Mouse (Mus musculus): ENCODE results near the gene Glt8d1.

The Glt8d1 gene

DNA sequence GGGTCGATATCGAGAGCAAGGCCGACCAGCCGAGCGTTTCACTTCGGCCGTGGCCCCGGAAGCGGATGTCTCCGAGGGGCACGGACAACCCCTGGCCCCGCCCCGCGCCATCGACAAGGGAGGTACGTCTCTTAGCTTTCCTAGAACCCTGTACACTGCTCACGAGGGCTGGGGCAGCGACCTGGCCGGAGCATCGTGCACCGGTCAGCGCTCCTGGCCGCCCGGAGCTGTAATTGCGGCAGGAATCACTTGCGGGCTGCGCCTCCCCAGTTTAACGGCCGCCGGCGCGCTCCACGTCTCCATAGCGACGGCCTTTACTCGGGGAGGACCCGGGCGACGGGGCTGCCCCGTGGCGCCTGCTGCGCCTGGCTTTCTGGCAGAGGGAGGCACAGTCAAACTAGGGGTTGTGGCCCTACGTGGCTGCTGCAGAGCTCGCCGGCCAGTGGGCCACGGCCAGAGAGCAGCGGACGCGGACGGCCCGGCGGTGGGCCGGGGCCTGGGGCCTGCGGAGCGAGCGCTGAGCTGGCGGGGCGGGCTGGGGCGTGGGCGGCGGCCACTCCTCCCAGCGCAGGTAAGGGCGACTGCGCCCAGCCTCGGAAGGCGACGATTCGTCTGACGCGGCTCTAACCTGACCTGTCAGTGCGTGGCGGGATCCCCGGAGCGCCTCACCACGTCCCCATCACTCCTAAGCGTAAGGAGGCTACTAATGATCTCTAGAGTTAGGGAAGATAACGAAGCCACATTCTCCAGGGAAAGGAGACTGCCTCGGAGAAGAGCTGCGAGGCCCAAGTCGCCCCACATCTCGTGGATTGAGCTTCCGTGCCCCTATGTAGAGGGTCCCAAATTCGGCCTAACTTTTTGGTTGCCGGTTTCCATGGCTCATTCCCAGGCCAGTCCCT is at the start of gene Glt8d1, which contains the start of gene Spcs1:
Glt8d1 (plus strand) TSS at position 94 of the 899 bp plus-strand sequence.
Spcs1 (minus strand) TSS at position 366 of the 899 bp plus-strand sequence.
- peak; percentile 88 for DNase-seq

DNA sequence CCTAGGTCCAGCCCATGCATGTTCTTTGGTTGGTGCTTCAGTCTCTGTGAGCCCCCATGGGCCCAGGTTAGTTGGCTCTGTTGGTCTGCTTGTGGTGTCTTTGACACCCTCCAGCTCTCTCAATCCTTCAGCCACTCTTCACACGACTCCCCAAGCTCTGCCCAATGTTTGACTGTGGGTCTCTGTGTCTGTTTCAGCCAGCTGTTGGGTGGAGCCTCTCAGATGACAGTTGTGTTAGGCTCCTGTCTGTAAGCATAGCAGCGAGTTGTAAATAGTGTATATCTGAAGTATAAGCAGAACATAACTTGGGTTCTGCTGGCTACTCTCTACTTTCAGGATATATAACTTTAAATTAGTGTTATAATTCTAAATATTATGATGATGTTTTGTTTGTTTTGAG is 42.7 kb upstream of the Glt8d1 start:
- DNase-seq: no peak

DNA sequence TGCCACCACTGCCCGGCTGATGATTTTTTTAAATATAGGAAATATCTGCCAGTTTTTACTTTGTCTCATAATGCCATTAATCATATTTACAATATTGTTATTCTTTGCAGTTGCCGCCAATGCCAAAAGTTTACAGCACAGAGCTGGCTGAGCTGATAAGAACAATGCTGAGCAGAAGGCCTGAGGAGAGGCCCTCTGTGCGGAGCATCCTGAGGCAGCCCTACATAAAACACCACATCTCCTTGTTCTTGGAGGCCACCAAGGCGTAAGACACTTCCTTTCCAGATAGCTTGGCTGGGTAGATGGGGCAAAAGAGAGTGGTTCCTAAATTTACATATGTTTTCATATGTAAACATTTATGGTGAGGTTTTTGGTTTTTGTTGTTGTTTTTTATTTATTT is 42.2 kb upstream of the Glt8d1 start:
- DNase-seq: no peak

DNA sequence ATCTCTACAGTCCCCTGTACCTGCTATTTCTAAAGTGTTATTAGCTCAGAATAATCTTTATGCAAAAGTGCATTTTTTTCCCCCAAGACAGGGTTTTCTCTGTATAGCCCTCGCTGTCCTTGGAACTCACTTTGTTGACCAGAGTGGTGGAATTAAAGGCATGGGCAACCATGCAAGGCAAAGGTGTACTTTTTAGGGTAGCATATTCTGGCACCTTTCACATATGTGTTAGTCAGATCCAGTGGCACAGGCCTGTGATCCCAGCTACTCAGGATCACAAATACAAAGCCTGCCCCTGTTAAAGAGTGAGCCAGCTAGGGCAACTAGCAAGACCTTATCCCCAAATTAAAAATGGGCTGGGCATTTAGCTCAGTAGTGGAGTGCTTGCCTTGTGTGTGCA is 40.8 kb upstream of the Glt8d1 start:
- no peak for DNase-seq

DNA sequence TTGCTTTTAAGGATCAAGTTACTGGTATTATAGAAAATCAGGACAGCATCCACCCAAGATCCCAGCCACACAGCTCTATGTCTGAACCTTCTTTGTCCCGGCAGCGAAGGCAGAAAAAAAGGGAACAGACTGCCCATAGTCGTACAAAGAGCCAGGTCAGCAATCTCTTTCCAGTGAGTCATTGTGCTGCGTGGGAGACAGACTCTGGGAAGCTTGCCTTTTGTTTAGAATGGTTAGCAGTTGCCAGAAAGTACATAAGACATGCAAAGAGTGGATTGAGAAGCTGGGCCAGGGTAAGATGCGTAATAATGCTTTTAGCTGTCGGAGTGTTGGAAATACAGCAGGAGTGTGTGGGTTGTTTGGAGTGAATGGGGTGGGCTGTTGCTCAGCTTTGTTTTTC is 27.0 kb upstream of the Glt8d1 start:
- DNase-seq: no peak

DNA sequence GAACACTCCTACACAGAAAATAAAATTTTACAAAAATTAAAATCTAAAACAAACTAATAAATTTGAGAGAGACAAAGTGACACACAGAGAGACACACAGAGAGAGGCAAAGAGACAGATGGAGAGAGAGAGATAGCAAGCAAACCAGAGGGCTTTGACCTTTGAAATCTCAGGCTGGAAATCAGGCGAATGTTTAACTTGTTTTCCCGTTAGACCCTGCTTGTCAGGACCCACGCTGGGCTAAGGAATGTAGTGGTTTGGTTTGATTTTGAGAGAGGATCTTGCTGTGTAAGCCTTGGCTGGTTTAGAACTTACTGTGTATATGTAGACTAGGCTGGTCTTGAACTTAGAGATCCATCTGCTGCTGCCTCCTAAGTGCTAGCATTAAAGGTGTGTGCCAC is 25.0 kb upstream of the Glt8d1 start:
- DNase-seq: no peak

DNA sequence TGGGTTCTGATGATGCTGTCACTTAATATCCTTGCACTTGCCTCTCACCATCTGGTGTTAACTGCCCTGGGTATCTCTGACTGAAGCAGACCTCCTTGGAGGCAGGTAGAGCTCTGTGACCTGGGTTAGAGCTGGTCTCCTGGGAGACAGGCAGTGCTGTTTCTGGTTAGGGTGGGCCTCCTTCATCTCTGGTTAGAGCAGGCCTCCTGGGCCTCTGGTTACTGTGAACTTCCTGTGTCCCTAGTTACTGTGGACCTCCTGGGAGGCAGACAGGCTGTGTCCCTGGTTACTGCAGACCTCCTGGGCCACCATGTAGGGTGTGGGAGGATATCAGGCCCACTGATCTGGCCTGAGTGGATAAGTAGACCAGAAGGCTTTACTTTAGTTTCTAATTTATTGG is 4.8 kb upstream of the Glt8d1 start:
- DNase-seq: no peak

DNA sequence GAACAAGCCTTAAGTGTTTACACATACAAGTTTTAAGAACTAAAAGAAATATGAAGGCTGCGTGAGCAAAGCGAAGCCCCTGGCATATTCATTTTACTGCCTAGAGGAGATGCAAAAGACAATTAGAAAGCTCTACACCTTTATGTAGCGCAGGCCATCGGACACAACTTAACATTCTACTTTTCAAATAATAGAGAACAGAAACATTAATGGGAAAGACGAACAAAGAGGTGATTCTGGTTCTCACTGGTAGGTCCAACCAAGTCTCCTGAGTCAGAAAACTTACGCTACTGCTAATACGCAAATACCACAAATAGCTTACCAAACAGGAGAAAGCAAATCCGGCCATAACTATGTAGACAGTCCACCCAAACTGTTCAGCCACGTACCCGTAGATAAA is 844 bp upstream of the Glt8d1 start:
- no peak for DNase-seq

DNA sequence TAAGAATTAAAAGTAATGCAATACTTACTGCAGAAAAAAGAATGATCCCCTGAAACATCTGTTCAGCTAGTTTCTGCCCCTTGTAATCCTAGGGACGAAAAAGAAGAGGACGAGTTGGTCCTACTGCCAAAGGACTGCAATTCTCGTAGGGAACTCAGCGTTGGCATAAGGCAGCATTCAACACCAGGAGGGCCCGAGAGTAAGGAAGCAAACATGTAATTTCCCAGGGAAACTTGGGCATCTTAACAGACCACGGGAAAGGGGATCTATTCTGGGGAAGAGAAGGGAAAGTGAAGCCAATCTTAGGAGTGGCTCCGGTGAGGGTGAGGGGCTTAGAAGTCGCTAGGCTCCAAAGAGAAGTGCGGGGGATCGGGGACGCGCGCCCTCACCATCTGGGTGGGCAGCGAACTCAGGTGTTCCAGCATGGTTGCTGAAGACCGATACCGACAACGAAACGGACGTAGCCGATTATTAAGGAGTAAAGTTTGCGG is 339 bp upstream of the Glt8d1 start:
- DNase-seq: peak; percentile 17

DNA sequence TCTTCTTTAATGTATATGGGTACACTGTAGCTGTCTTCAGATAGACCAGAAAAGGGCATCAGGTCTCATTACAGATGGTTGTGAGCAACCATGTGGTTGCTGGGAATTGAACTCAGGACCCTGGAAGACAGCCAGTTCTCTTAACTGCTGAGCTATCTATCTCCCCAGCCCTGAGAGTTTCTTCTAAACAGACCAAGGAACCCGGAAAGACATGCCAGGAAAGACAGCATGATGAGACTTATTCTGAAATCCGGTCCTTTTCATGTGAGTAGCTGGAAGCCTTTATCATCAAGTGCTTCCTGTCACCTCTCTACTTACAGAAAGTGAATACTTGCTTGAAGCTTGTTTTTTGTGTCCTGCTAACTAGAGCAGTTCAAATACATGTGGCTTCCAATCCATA is 3.3 kb downstream of the Glt8d1 start:
- no peak for DNase-seq

DNA sequence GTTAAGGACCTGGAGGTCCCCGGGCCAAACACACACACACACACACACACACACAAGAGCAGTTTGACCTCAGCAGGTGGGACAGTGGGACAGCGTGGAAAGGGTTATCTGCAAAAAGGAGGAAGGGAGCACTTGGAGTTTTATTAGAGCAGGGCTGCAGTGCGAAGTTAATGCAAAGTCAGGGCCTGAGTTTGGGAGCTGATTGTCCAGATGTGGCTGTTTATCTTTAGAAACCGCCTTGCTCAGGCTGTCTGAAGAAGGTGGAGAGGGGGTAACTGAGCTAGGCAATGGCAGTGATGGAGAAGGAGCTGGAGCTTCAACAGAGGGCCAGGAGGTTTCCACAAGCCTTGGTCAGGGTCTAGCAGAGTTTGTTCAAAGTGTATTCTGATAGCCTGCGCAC is 5.6 kb downstream of the Glt8d1 start:
- DNase-seq: peak; percentile 27

DNA sequence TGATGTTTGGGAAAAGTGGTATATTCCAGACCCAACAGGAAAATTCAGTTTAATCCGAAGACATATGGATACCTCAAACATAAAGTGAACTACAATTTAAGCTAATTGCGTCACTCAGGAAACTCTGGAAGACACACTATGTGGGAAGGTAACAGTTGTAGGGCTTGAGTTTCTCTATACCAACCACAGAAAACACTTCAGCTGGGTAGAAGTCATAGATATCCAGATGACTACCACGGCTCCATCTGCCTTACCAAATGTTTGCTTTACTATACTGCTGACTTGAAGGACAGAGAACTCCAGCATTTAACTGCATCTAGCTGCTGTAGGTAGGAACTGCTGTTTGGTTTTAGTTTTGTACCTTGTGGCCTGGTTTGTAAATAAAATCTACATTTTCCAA is 10.4 kb downstream of the Glt8d1 start:
- no peak for DNase-seq

DNA sequence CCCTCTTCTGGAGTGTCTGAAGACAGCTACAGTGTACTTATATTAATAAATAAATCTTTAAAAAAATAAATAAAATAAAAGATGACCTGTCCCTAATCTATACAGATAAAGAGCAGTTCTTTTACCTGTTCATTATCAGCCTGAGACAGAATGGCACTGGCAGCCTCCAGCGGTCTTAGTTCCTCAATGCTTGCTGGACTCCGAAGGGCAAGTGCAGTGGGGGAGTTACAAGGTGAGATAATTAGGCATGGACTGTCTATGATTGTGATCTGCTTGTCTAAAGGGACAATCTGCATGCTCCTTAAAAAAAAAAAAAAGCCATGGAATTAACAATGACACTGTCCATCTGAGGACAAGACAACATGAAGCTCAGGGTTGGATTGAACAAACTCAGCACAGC is 12.7 kb downstream of the Glt8d1 start:
- DNase-seq: no peak

DNA sequence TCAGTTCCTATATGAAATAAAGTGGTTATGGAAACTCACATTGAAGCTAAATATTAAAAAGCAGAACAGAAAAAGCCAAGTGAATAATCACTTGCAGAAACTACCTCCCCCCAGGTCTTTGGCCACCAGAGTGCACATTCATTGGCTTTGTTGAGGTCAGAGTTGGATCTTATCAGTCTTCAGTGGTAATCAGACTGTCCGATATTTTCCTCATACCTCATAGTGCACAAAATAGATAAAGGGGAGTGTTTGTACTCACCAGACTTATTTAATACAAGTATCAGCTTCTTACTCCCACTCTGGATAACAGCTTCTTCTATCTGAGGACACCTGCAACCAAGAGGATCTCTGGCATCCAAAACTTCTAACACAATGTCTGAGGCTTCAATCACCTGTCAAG is 14.9 kb downstream of the Glt8d1 start:
- no peak for DNase-seq

DNA sequence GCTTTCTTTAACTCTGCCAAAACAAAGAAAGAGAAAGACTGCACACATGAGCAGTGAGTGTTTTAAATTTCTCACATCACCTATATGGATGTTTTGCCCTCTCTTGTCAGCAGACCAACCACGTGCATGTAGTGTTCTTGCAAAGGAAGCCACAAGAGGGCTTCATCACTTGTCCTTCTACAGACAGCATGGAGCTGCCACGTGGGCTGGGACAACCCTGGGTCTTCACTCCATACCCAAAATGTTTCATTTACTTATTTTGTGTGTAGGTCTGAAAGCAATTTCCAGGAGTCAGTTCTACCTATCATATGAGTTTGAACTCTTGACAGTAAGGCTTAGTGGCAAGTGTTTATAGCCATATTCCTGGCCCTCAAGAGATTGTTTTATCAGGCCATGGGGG is 16.7 kb downstream of the Glt8d1 start:
- peak; percentile 27 for DNase-seq

DNA sequence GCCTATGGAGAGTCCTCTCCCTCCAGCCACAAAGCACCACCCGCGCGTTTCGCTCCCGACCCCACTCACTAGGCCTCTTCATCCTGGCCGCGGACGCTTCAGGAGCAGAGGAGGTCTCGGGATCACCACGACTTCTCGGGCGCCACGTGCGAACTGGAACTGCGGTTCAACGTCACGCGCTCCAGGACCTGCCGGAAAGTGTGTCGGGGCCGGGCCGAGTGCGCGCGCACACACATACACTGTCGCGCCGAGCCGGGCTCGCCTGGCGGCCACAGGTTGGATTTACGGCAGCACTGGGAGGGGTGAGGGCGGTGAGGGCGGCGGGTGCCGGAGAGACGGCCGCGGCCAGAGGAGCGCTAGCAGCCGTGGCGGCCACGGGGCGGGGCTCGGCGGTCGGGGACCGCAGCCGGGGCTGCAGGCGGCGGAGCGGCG is 17.7 kb downstream of the Glt8d1 start, which contains the start of the genes Pbrm1 and Gnl3:
Pbrm1 (plus strand) TSS at position 279 of the 432 bp plus-strand sequence.
Gnl3 (minus strand) TSS at position 293 of the 432 bp plus-strand sequence.
- peak; percentile 98 for DNase-seq

DNA sequence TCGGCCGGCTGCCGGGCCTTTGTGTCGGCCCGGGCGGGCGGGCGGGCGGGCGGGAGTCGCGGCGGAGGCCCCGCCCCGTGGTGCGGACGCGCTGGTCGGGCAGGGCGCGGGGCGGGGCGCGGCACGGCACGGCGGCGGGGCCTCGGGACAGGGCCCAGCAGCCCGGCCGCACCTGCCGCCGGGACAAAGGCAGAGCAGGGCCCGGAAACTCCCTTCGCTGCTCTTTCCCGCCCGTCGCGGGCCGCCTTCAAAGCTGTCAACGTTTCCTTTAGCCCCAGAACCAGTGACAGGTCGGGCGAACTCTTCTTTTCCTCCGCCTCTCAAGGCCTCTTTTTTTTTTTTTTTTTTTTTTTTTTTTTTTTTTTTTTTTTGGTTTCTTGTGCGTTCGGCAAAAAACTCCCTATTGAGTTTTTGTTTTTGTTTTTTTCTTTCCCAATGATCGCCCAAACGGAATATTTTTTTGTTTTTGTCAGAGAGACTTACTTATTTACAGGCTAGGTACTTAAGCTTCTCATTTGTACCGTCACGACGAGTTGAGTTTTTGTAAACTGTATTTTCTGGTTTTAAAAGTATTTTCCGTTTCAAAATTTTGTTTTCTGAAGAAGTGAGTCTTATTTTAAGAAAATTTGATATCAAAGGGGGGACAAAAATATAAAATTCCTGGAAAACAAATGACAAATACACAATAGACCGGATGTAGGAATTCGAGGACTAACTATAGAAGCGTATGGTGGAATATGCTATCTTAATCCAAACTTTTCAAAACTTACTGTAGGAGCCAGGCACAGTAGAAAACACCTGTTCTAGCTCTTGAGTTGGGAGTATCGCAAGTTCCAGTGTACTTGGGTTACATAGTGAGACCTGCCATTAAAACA is 18.4 kb downstream of the Glt8d1 start:
- peak; percentile 93 for DNase-seq

DNA sequence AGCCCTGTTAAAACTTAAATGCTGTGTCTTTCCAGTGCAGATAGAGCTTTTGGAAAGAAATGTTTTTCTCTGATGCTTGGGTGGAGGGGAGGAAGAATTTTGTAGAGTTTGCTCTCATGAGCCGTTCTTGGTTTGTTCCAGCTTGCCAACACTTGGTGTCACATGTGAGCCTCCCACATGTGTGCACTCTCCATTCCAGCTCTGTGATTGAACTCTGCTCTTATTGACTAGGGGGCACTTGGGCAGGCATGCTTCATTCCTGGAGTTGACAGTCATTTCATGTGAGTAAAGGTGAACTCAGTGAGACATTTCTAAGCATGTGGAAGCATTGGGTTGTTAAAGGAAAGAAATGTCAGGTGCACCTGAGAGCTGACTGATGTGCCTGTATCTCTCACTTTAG is 21.4 kb downstream of the Glt8d1 start:
- DNase-seq: no peak

DNA sequence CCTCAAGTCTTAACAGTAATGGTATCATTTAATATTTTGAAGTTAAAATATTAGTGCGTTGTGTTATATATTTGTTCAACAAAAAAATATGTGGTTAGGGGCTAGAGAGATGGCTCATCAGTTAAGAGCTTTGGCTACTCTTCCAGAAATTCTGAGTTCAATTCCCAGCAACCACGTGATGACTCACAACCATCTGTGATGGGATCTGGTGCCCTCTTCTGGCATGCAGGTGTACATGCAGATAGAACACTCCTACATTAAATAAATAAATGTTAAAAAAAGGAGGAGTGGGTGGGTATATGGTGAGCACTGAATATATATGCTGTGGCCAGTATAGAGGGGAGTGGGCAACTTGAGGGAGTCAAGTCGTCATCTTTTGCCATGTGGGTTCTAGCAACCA is 24.6 kb downstream of the Glt8d1 start:
- peak; percentile 43 for DNase-seq

DNA sequence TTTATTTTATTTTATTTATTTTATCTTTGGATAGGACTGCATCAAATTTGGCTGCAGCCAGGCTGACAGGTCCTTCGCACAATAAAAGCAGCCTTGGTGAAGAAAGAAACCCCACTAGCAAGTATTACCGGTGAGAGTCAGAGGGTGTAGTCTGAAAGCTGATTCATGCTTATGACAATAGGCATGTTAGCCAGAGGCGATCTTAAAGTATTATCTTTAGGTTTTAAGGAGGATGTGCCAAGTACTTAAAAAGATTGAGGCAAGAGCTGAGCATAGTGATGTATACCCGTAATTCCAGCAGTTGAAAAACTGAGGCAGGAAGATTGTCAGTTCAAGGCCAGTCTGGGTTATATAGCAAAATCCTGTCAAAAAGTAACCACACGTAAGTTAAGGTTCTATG is 44.1 kb downstream of the Glt8d1 start:
- no peak for DNase-seq

DNA sequence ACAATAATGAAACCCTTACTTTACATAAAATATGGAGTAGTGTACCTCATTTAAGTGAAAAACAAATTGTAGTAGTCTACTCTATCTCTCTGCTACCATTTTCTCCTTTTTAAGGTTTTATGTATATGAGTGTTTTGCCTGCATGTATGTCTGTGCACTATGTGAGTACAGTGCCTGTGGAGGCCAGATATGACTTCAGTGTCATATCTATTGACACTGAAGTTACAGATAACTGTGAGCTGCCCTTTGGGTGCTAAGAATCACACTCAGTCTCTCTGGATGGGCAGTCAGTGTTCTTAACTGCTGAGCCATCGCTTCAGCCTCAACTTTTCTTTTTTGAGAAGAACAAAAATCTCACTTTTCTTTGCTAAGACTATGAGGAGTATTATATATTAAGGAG is 44.6 kb downstream of the Glt8d1 start:
- peak; percentile 74 for DNase-seq
